Mouse (Mus musculus) adrenal gland, adult 2 months (tissue): ENCODE measurements at regions not wholly inside any gene's neighbourhood (a gene's known extent, or its start where the extent isn't known, plus 50 kb on each side); places are given as distances from the start of the nearest gene placed in this dataset.

Experiments used
- DNase-seq: peaks from one replicate; pipeline ENCODE4 v3.0.0; 2021

DNA sequence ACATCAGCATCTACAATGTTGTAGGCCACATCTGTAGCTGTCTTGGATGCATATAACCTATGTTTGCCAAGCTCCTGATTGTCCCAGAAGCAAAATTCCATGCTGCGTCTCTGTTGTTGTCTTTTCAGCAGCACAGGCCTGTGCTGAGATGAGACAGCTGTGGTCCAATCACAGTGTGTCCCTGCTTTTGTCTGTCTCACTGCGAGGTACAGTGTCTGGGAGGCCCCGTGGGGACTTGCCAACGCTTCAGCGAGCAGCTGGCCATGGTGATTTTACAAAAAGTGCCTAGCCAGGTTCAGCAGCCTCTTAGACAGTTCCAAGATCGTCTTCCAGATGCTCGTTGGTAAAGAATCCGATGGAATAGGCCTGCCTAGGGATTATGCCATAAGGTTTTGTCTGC lies 114.6 kb upstream of the Mkln1 start:
- DNase-seq, result no peak

DNA sequence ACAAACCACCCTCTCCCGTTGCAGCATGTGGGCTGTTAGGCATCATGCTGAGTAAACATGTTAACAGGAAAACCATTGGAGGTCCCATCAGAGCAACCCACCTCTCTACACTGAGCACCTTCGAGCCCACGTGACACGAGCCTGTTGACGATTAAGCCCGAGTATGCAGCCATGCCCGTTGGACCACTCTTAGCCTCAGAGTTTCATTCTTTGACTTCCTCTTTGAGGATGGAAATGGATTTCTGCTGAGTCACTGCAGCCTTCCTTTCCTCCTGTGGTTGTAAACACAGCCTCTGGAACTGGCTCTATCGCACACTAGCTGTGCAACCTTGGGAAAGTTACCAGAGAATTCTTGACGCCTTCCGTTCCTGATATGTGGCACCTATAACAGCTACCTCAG lies 114.1 kb upstream of the Mkln1 start:
- DNase-seq, result no peak

DNA sequence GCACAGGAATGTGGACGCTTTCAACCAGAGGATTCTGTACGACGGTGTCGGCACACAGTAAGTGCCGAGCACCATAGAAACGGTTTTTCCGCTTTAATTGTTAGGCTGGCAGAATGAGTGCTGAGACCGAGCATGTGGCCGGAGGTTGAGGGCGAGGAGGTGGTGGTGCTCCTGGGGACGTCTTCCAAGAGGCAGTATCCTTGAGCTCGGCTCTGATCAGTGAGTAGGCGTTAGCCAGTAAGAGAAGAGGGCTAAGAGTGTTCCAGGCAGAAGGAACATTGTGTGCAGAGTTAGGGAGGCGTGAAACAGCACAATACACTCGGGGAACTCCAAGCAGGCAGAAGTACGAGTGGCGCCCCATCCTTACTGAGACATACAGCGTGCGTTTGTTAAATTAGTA lies 113.5 kb upstream of the Mkln1 start:
- no peak for DNase-seq

DNA sequence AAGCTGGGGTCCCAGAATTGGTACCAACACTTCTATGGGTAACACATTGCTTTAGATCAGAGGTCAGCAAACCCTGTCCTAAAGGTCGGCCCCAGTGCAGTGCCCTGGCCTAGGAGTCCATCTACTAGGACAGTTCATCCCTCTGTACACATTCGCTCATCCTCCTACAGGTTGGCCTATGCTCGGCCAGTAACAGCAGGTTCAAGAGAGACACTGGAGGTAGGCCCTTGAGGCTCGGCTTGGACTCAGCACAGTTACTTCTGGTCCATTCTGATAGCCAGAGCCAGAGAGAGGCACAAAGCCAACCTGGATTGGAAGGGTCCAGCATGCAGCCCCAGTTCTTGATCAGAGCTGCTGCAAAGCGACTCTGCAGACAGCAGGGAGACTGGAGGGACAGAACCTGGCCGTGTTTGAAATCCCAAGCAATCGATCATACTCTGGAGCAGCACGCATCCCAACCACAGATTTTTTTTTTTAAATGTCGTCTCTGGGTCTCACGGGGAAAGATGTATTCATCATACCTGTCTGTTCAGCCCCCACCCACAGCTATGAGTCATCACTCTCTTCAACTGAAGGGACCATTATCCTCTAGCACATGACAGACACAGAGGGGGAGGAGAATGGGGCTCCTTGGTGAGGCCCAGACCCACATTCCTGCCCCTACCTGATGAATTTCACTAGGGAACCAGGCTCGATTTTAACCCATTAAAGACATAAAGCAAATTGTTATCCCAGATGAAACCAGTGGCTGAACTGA lies 112.4 kb upstream of the Mkln1 start:
- no peak for DNase-seq

DNA sequence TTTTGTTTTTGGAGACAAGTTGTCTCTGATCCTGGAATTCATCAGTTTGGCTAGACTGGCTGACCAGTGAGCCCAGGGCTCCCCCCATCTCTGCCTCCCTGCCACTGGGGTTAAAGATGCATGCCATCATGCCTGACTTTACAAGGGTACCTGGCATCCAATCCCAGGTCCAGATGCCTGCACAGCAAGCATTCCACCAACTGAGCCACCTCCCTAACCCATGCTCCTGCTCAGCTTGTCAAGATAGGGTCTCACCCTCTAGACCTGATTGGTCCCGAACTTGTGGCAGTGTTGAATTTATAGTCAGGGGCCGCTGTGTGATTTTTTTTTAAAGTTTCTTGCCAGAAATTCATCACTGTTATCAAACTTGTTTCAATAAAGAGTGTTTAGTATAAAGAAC lies 111.4 kb upstream of the Mkln1 start:
- DNase-seq, result no peak

DNA sequence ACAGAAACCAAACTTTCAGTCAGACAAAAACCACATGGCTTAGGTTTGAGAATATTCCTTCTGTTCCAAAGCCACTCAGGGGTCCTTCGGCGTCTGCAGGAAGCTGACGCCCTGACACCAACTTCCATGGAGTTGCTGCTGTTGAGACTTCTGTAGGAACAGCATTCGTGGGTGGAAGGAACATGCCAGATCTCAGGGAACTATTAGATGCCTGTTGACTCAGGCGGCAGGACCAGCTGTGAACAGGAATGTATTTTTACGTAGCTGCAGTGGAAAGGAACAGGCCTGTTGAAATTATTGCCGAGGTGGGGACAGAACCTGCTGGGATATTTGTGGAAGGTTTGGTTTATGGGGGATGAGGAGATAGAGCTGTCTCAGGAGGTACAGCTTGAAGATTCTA lies 110.8 kb upstream of the Mkln1 start:
- no peak for DNase-seq

DNA sequence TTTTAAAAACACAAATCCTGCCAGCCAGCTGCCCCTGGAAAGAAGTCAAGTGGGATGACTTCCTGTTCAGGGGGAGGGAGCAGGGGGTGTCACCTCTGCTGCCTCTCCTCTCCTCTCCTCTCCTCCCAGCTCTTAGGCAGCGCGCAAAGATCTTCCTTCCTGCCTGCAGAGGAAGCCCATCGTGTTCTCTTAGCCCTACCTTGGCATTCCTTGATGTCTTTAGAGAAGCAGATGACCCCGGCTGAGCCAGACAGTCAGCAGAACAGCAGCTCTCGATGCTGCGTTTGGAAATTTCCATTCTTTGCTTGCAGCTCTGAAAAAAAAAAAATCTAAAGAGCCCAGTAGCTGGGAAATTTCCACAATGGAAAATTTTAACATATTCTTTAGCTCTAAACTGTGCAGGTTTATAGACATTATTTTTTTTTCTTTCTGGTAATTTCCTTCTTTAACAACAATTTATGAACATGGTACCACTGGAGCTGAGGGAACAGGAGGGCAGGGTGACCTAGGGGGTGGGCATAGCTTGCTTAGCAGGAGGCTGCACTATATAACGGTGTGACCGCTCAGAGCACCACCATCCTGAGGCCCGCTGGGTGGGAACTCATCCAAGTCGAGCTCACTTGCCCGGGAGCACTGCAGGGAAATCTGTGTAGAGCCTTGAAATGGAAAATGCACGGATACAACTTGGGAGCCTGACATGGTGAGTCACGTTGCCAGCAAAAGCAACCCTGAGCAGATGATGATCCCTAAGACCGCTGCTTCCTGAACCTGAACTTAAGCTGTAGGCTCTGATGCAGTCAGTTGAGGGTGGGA lies 109.9 kb upstream of the Mkln1 start:
- peak; percentile 83 for DNase-seq

DNA sequence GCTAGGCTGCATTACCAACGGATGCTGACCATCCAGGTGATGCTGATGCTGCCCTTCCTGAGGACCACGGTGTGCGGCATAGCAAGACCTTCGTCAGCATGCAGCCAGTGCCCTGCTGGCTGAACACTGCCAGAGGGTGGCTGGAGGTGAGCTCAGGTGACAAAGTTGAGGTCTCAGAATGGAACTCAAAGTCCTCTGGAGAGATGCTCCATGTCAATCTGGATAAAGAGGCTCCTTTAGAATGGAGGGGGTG lies 109.4 kb upstream of the Mkln1 start:
- no peak for DNase-seq

DNA sequence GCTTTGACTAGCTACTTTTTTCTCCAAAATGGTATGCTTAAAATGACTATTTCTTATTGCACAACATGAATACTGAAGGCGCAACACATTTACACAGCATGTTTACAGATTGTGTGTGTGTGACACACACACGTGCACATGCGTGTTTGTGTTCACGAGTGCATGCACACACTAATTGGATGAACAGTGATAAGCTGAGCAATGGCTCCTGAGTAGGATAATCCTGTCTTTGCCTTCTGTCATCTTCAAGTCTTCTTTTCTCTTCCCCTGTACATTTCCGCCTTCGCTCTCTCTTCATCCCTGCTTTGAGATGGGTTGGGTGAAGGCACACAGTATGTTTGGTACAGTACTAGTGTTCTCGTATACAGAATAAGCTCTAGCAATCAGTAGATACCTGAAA lies 106.5 kb upstream of the Mkln1 start:
- no peak for DNase-seq

DNA sequence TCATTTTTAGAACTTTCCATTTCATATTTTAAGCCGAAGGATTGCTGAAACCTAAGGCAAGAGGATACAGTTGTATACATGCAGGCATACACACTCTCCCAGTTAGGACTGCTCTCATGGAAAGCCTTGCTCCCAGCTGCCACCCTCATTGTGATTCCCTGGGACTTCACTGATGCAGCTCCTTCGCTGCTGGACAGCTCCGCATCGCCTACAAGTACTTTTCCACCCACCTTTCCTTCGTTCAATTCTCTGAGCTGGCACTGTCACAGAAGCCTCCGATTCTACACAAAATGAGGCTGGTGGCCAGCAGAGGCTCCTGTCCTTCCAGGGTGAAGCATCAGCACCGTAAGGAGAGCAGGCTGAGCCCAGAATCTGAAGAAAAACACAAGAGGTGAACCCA lies 105.5 kb upstream of the Mkln1 start:
- DNase-seq, result no peak

DNA sequence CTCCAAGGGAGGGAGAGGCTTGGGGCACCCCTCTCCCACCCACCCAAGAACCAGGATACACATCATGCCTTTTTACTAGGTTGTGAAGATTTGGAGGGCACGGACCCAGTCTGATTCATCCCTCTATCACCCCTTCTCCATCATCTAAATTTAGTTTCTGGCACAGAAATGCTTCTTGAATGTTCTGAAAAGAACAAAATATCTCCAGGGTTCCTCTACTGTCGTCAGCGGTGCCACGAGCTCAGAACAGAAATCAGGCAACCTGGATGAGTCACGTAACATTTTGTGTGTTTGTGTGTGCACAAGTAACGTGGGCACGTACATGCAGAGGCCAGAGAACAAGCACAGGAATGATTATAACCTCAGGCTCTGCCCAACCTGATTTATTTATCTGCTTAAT lies 99.1 kb upstream of the Mkln1 start:
- no peak for DNase-seq

DNA sequence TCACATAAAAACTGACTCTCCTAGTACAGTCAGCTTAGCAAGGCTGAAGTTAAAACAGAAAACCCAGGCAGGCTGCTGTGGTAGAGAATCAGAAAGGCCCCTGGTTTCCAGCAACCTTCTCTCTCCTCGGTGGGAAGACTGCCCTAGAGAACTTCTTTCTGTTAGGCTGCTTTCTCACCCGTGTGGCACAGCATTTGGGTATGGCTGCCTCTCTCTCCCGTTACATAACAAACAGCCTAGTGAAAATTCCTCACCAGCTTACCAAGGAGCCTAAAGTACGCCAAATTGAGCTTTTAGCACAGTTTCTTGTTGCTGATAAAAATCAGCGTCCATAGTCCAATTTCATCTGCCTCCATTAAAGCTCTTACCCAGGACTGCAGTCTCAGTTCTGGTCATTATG lies 92.8 kb upstream of the Mkln1 start:
- DNase-seq, result no peak

DNA sequence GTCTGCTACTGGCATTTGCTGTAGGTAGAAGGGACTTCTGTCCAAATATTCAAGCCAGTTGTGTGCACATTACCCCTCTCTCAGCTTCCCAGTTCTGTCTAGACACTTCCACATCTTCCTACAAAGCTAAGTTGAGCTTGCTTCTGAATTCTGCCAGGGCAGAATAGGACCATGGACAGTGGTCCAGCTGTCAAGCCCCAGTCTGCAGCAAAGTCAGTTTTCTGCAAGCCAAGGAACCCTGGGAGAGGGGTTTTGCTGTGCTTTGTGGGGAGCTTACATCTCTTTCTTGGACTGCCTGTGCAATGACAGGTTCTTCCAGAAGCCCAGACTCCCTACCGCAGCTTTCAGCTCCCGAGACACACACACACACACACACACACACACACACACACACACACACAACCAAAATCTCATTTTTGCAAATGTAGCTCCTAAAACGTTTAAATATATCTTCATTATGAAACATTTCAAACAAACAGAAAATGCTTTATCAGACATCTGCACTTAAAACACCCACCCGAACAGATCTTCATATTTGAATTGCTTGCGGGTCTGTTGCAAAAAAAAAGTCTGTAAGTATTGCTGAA lies 91.4 kb upstream of the Mkln1 start:
- DNase-seq, result no peak

DNA sequence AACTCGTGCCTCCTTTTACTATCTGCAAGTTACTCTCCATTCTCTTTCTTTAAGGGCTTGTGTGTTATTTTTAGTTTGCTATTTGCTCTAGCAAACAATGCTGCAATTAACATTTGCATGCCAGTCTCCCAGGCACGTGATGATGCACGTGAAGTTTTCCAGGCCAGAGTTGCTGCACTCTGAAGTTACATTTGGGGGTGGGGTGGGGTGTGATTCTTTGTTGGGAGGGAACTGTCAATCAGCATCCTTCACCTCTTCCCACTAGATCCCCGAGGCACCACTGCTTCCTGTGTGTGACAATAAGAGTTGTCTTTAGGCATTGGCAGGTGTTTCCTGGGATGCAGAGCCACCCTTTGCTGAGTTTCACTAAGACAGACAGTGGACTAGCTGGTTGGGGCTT lies 90.6 kb upstream of the Mkln1 start:
- no peak for DNase-seq

DNA sequence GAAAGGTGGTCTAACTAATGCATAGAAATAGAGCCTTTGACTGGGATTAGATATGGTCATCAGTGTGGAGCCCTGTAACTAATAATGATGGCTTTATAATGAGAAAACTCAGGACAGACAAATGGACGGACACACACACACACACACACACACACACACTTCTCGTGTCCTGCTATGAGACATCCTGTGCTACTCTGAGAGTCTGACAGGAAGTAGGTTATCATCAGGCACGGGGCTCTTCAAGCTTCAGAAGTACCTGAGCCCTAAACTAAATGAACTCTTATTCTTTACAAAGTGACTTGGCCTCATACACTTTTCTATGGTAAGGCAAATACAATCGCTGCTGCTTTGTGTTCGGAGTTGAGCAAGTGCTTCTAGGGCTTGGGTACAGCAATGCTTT lies 87.9 kb upstream of the Mkln1 start:
- no peak for DNase-seq

DNA sequence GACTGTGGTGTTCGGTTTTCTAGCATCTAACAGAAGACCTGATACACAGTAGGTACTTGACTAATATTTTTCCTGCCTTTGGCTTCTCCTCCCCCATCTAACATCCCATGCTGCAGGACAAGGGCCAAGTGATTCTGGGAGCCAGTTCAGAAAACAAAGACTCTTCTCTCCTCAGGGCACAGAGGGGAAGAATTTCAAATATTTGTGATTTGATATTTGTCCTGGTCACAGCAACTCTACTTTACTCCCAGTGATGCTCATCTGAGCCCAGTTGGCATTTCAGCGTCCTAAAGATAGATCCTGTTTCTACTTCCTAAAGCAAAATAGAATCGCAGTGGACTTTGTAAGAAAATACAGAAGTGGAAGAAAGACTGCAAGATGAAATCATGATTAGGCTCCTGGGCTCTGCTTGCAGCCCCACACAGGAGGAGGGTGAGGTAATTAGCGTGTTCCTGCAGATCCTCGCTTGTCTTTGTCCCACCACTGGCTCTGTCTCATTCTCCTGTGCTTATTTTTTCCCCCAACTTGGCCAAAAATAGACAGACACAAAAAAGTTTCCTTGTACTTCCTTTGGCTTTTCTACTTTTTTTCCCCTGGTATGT lies 84.6 kb upstream of the Mkln1 start:
- DNase-seq, result no peak

DNA sequence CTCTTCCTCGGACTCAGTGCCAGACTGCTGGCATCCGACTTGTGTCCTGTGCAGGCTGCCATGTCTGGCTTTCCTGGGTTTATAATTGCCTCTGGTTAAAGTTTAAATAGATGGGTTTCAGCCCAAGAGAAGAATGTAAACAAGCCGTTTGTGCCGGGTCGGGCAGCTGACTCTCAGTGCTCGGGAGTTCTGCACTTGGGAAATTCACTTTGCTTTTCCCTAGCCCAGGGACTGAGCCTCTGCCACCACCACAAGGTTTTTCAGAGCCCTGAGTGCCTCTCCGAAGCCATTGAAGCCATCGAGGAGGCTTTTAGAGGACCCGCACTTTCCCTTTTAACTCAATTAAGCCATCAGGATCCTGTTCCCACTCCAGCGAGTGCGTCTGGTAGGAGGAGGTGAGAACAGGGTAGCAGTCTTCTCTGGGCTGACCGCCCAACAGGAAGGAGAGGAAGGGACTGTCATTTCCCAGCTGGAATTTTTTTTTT lies 80.8 kb upstream of the Mkln1 start:
- peak; percentile 50 for DNase-seq

DNA sequence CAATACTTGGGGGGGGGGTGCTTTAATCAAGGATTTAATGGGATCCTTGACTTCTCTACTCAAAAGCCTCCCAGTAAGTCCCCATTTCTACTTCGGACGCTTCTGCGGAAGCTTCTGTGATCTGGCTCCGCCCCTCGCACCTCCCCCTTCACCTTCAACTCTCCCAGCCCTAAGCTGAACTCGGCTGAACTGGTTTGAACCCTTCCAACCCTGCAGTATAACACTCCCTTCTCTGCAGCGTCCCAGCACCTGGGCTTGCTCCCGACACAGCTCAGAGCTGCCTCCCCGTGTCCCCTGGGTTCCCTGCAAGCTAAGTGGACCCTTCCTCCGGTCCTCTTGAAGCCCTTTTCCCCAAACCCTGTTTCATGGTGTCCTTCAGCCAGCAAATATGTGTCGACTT lies 80.0 kb upstream of the Mkln1 start:
- peak; percentile 89 for DNase-seq

DNA sequence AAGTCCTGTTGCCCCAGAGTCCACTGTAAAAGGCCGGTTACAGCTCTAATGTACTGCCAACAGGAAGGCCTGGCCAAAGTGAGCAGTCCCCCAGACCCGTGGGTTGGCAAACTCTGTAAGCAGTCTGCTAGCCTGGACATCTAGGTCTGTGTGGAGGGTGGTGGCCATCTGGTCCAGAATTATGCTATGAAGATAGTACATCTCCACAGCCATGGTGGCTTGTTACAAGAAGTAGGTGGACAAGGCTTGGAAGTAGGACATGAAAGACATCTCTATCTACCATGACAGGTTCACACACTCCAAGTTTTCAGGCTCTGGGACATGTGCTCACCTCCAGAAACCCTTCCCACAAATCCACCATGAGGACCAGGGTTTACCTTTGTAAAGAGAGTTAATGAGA lies 79.1 kb upstream of the Mkln1 start:
- DNase-seq, result no peak

DNA sequence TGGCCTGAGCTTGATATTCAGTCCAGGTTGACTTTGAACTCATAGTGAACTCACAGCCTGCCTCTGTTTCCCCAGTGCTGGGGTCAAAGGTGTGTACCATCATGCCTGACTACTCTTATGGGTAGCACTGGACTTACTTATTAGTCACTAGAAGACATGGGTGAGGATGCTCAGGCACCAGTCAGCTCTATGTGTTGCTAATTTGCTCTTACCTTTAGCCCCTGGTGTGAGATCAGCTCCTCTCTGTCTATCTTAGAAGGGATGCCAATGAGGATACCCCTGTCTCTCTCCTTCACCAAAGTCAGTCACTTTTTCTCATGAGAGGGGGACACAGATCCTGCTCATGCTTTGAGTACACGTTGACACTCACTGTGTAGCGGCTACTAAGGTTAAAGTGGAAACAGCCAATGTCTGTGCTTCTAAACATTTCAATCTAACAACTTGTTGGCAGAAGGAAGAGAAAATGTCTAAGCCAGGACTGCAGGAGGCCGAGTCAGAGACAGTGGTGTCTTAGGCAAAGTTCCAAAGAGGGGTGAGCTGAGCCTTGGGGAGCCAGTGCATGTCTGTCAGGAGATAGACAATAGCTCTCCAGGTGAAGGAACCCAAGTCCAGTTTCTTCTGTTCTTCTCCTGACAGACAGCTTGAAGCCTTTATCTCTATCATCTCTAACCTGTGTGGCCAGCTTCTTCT lies 78.2 kb upstream of the Mkln1 start:
- no peak for DNase-seq

DNA sequence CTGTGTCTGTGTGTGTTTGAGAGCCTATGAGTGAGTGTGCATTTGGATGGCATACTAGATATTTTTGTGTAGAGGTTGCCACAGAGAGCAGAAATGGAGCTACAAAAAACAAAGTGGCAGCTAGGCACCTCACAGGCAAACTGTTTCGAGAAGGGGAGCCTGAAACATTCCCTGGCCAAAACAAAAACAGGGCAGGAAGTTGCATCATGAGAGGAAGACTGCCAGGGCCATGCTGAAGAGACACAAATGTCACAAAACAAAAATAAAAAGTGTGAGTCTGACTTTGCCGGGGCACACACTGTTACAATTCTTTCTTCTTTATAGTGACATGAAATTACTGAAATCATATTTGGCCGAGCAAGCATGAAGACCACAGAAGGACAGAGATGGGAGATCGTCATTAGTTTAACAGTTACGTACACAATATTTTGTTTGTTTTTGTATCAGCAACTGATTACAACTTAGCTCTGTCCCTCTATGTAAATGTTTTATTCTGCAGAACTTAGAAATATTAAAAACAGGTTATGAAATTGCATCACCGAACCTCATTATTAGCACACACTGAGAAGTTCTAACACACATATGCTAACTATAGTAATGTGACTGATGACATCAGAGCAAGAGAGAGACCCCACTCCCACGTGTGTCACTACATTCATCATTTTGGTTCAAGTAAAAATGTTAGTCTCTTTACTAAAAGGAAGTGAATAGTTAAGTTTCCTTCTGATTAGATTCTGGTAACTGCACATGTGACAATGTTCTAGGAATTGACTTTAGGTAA lies 77.3 kb upstream of the Mkln1 start:
- DNase-seq, result peak; percentile 41

DNA sequence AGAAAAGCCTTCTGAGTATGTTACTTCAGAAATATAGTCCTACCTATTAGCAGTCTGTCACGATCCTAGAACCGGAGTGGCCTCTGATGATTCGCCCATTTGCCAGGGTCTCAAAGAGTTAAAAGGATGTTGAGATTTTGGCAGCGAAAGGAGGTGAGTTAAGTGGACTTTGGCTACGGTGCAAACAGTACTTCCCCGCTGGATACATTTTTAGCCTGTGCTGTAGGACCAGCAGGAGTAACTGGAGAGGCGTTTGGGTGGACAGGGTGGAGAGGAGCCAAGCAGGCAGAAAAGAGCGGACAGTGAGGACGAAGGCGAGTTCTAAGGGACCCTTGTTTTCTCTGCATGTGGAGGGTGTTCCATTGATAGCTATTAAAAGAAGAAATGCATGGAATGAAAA lies 76.6 kb upstream of the Mkln1 start:
- DNase-seq, result no peak
